Mouse (Mus musculus) CH12.LX (cell line): ENCODE data around the gene Prm3. TPM values are rescaled to one million over a fixed set of nuclear protein-coding genes. Genes with fewer than 3 reads are reported as not detected.

ENCODE experiments used
- DNase-seq: peaks from one replicate; pipeline ENCODE4 v3.0.0-alpha.2; 2013; ENCODE audit errors: extremely low read depth
- H3K27ac ChIP-seq: 2 replicates; pipeline ENCODE4 v1.5.1; 2012; ENCODE audit warnings: low read depth, mild to moderate bottlenecking, control low read depth, moderate library complexity; ENCODE audit not compliant: insufficient read depth
- H3K27me3 ChIP-seq: replicated peaks from 2 replicates; pipeline ENCODE3; 2012; ENCODE audit warnings: inconsistent platforms
- H3K36me3 ChIP-seq, 2 experiments: replicated peaks in 1 of 2; 2 replicates each; pipeline versions ENCODE3 to v1.6.1; 2012; ENCODE audit warnings: inconsistent platforms in 1 of 2, low read length in 1 of 2, mild to moderate bottlenecking in 1 of 2, mixed read lengths in 1 of 2, moderate library complexity in 1 of 2; ENCODE audit not compliant: control insufficient read depth in 1 of 2, insufficient read depth in 1 of 2
- H3K4me1 ChIP-seq, 2 experiments: 2 replicates each; pipeline ENCODE4 v1.6.1; 2012; ENCODE audit warnings: inconsistent platforms in 1 of 2, moderate library complexity in 1 of 2; ENCODE audit not compliant: insufficient read depth in 2 of 2, control insufficient read depth in 1 of 2
- H3K4me2 ChIP-seq: 2 replicates; pipeline ENCODE4 v1.6.1; 2012; ENCODE audit warnings: low read depth, mild to moderate bottlenecking, control low read depth; ENCODE audit not compliant: poor library complexity, insufficient read depth, severe bottlenecking
- H3K4me3 ChIP-seq, 3 experiments: fragments of 150-350 bp in 1 of 3; sonication (generic) in 1 of 3; replicated peaks in 1 of 3; 2 replicates each; pipeline versions ENCODE3 to v1.5.1; 2011 to 2012; ENCODE audit warnings: low read depth in 2 of 3, low read length in 2 of 3, mild to moderate bottlenecking in 2 of 3, moderate library complexity in 2 of 3, control low read depth in 1 of 3, improper control_type of control experiment in 1 of 3, inconsistent platforms in 1 of 3, mixed read lengths in 1 of 3; ENCODE audit not compliant: poor library complexity in 1 of 3
- H3K79me2 ChIP-seq: replicated peaks from 2 replicates; pipeline ENCODE4 v1.6.1; 2012; ENCODE audit warnings: mild to moderate bottlenecking, moderate library complexity; ENCODE audit not compliant: control insufficient read depth, poor library complexity, insufficient read depth, severe bottlenecking; ENCODE audit errors: extremely low read depth
- H3K9ac ChIP-seq: 2 replicates; pipeline ENCODE4 v1.6.1; 2012; ENCODE audit warnings: low read depth, mild to moderate bottlenecking, control low read depth, moderate library complexity; ENCODE audit not compliant: insufficient read depth
- H3K9me3 ChIP-seq: replicated peaks from 2 replicates; pipeline ENCODE3; 2012; ENCODE audit warnings: low read length, inconsistent platforms, mixed read lengths
- CHD2 ChIP-seq: IDR thresholded peaks from 2 replicates; pipeline ENCODE4 v1.6.1; 2011; ENCODE audit warnings: low read length, improper control_type of control experiment
- ETS1 ChIP-seq: conservative IDR thresholded peaks from 2 replicates; pipeline ENCODE4 v1.6.1; 2012; ENCODE audit warnings: low read depth, mild to moderate bottlenecking, inconsistent platforms, low read length, improper control_type of control experiment, moderate library complexity
- JUND ChIP-seq: conservative IDR thresholded peaks from 2 replicates; pipeline ENCODE4 v1.6.1; 2011; ENCODE audit warnings: low read depth, low read length, improper control_type of control experiment
- KAT2A ChIP-seq: IDR thresholded peaks from 2 replicates; pipeline ENCODE4 v1.6.1; 2012; ENCODE audit warnings: low read length, improper control_type of control experiment, inconsistent platforms; ENCODE audit not compliant: insufficient replicate concordance
- MAFK ChIP-seq: IDR thresholded peaks from 2 replicates; pipeline ENCODE4 v1.6.1; 2011; ENCODE audit warnings: low read length, improper control_type of control experiment; ENCODE audit not compliant: insufficient replicate concordance
- MEF2A ChIP-seq: IDR thresholded peaks from 2 replicates; pipeline ENCODE4 v1.6.1; 2014; ENCODE audit warnings: low read depth, mild to moderate bottlenecking, inconsistent platforms, low read length, improper control_type of control experiment, borderline replicate concordance
- MXI1 ChIP-seq: IDR thresholded peaks from 2 replicates; pipeline ENCODE4 v1.6.1; 2011; ENCODE audit warnings: mild to moderate bottlenecking, low read depth, low read length, improper control_type of control experiment
- POLR2AphosphoS2 ChIP-seq: IDR thresholded peaks from 2 replicates; pipeline ENCODE4 v1.6.1; 2011; ENCODE audit warnings: low read depth, low read length, improper control_type of control experiment
- SIN3A ChIP-seq: IDR thresholded peaks from 2 replicates; pipeline ENCODE4 v1.6.1; 2012; ENCODE audit warnings: low read length, improper control_type of control experiment, inconsistent platforms
- SMC3 ChIP-seq: IDR thresholded peaks from 2 replicates; pipeline ENCODE4 v1.6.1; 2011; ENCODE audit warnings: low read depth, low read length, improper control_type of control experiment
- TBP ChIP-seq: conservative IDR thresholded peaks from 2 replicates; pipeline ENCODE4 v1.6.1; 2011; ENCODE audit warnings: low read depth, low read length, improper control_type of control experiment
- USF1 ChIP-seq: IDR thresholded peaks from 2 replicates; pipeline ENCODE4 v1.6.1; 2014; ENCODE audit warnings: low read depth, mild to moderate bottlenecking, inconsistent platforms, low read length, improper control_type of control experiment
- ZC3H11A ChIP-seq: IDR thresholded peaks from 2 replicates; pipeline ENCODE4 v1.6.1; 2012; ENCODE audit warnings: low read depth, mild to moderate bottlenecking, inconsistent platforms, low read length, improper control_type of control experiment
- ZMIZ1 ChIP-seq: IDR thresholded peaks from 2 replicates; pipeline ENCODE4 v1.6.1; 2012; ENCODE audit warnings: low read depth, mild to moderate bottlenecking, inconsistent platforms, low read length, improper control_type of control experiment
- ZNF384 ChIP-seq: IDR thresholded peaks from 2 replicates; pipeline ENCODE4 v1.6.1; 2012; ENCODE audit warnings: low read depth, low read length, improper control_type of control experiment, inconsistent platforms
- dilution Hi-C: fragments of 300-500 bp; cut with MboI; formaldehyde crosslinking; loops from 2 replicates; pipeline ENCODE4 v1.14.3; 2020; ENCODE audit warnings: low sequenced_read_pairs; ENCODE audit not compliant: extremely low pct_unique_long_range_greater_than_20kb, extremely low pct_ligation_motif_present
- in situ Hi-C: fragments of 300-500 bp; cut with MboI; formaldehyde crosslinking; loops from 3 replicates; pipeline ENCODE4 v1.14.3; 2019; ENCODE audit warnings: low sequenced_read_pairs, low pct_ligation_motif_present, low pct_unique_long_range_greater_than_20kb, mixed read lengths
- polyA plus RNA-seq: library from polyadenylated mRNA; unstranded; fragments of >175 nt; gene quantifications from 2 replicates; pipeline ENCODE4 v1.2.1, GENCODE M21; 2012; ENCODE audit warnings: low read depth; ENCODE audit not compliant: insufficient read length
- total RNA-seq, 2 experiments: library from RNA; depleted of rRNA; stranded (reverse); fragments of 300-350 nt in 1 of 2; fragments of >200 nt in 1 of 2; gene quantifications; 2 replicates each; pipeline ENCODE4 v1.2.3; 2012 to 2014

Gene Prm3
- not detected in 2 replicates for total RNA-seq (2012; rRNA removed)
- total RNA-seq (2014; rRNA removed) = not detected in 2 replicates
- not detected in 2 replicates for polyA plus RNA-seq

GRCm38 (mm10) chr16:10790702-10791101, at the start of gene Prm3:
Gene Prm3 (minus strand): TSS chr16:10790914.
- H3K79me2 ChIP-seq = no peaks in the 10 kb centered on the region
- H3K4me2 ChIP-seq = no peak within 1 kb of the TSS
- no peak within 1 kb of the TSS for H3K27ac ChIP-seq
- in situ Hi-C loops (loop anchor here (5.0 kb wide), 1 partner anchor 42 kb away; no protein-coding TSS in a partner anchor), dilution Hi-C loops (no loop called here)
- DNase-seq = no peak
- H3K9ac ChIP-seq = no peak within 1 kb of the TSS
- H3K4me3 ChIP-seq = no peak within 1 kb of the TSS
- H3K27me3 ChIP-seq = no peaks in the 10 kb centered on the region
- H3K9me3 ChIP-seq = no peaks in the 10 kb centered on the region
- H3K36me3 ChIP-seq = no peaks in the 10 kb centered on the region
- H3K4me1 ChIP-seq = peaks cover 31 to 37% of the 10 kb centered on the region in 2 experiments
- TF ChIP-seq SIN3A (no peak), USF1 (no peak), TBP (no peak), MEF2A (no peak), MAFK (no peak), SMC3 (no peak), CHD2 (no peak), ZMIZ1 (no peak), KAT2A (no peak), ZC3H11A (no peak), MXI1 (no peak), JUND (no peak)
- TF ChIP-seq, all 38 proteins: peak for 0

GRCm38 (mm10) chr16:10840018-10840417, 49.3 kb upstream of the Prm3 start:
- Histone ChIP-seq H3K4me1 (peaks cover 27 to 64% of the 10 kb centered on the region in 2 experiments), H3K4me3 (no peak overlapping the region), H3K27me3 (no peaks in the 10 kb centered on the region), H3K4me2 (no peak overlapping the region), H3K36me3 (peaks cover 8 to 52% of the 10 kb centered on the region in 2 experiments), H3K9me3 (no peaks in the 10 kb centered on the region), H3K79me2 (peaks cover 9% of the 10 kb centered on the region; the same call in 1 of the 2 replicates), H3K9ac (no peak overlapping the region), H3K27ac (no peak overlapping the region)
- no peak for TF ChIP-seq POLR2AphosphoS2
- TF ChIP-seq ETS1 = no peak
- TF ChIP-seq ZNF384 = no peak
- dilution Hi-C loops (no loop called here), in situ Hi-C loops (loop anchor here (5.0 kb wide), 1 partner anchor 178 kb away; no protein-coding TSS in a partner anchor)
- DNase-seq = no peak
